Mouse (Mus musculus) mouse trophoblast stem cell (cell line): ENCODE measurements around the gene Fuk.
"Not testable (repeated sequence)": the region's sequence is repeated elsewhere in the genome, so short reads cannot be mapped to it uniquely, and the experiment has no call there.

Experiments used
- in situ Hi-C, 2 experiments: fragments of 300-500 bp; cut with MseI, MboI; formaldehyde crosslinking; loops; 2 replicates in 1 of 2; 3 replicates in 1 of 2; pipeline ENCODE4 v1.15.1; 2025

Gene Fuk

DNA sequence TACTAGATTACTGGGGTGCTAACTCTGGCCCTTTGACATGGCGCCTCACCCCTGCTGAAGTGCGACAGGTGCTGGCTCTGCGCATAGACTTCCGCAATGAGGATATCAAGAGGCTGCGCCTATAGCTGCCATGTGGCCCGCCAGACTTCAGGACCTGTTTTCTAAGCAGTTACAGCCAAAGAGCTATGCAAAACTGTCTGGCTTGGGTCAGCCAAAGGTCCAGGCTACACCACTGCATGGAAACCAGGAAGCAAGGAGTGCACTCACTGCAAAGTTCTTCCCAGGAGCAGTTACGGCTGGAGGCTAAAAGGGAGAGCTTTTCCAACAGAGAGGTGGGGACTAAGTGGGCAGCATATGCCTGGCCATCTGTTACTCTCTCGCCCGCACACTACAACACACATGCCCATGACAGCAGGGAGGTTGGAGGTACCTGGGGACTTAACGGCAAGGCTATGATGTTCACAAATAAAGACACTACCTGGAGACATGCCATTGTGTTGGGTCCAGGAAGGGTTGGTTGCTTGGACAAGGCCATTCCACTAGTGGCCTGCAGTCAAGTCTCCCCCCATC, 20.5 kb downstream of the Fuk start:
- in situ Hi-C loops, result no loop called here

GRCm38 (mm10) chr8:110877862-110878261, 24.4 kb downstream of the Fuk start:
- in situ Hi-C loops, result no loop called here

DNA sequence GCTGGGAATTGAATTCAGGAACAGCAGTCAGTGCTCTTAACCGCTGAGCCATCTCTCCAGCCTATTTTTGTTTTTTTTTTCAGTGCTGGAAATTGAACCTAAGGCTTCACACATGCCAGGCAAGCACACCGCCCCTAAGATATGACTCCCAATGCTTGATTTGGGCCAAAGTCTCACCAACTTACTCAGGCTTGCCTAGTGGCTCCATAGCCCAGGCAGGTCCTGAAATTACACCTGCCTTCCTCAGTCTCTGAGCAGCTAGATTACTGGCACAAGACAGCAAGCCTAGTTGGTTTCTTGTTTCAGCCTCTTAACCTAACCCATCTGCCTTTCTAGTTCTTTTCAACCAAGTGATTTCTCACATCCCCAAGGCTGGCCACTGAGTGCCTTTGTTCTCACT, 31.8 kb downstream of the Fuk start:
- in situ Hi-C loops, result no loop called here

DNA sequence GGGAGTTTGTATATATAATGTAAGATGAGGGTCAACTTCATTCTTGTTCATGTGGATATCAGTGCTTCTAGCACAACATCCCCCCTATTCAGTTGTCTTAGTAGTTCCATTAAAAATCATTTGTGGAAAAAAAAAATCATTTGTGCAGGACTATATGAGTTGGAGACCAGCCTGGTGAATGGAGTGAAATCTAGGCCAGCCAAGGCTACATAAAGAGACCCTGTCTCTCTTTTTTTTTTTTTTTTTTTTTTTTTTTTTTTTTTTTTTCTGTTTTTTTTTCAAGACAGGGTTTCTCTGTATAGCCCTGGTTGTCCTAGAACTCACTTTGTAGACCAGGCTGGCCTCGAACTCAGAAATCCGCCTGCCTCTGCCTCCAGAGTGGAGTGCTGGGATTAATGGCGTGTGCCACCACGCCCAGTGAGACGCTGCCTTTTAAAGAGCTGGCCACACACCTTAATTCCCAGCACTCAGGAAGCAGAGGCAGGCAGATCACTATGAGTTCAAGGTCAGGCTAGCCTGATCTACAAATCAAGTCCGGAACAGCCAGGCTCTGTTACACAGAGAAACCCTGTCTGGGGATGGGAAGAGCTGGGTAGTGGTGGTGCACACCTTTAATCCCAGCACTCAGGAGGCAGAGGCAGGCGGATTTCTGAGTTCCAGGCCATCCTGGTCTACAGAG, 40.8 kb downstream of the Fuk start:
- in situ Hi-C loops, result not testable (repeated sequence)

DNA sequence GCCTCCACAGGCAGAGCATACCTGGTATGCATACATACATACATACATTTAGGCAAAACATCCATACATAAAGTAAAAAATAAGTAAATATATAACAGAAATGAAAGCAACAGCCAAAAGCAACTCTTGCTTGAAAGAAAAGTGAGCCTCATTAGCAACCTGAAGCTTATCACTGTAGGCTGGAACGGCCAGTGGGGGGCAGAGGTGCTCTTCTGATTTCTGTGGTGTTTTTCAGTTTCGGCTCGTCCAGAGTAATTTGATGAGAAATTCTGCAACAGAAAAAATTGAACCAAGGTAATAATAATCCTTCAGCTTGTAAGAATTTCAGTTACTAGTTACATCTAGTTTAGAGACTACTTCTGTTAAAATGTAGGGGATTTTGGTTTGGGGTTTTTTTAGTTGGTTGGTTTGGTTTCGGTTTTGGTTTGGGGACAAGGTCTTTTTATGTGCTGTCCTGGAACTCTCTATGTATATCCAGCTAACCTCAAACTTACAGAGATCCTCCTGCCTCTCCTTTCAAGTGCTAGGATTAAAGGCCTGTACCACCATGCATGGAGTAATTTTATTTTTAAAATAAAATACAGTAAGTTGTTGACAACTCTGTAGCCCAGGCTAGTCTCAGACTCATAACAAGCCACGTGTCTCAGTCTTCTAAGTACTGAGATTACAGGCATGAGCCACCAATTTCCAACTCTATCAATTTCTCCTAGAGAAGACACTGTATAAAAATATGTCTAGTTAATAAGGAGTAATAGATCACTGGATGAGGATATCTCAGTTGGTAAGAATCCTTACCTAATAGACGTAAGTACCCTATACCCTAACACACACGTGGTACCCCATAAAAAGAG, 42.4 kb downstream of the Fuk start:
- in situ Hi-C loops, result loop anchor here in 1 of 2 experiments (10.0 kb wide), 1 partner anchor 105 kb away; no protein-coding TSS in a partner anchor

- in situ Hi-C loops, result loop anchor here in 1 of 2 experiments (10.0 kb wide), 1 partner anchor 102 kb away; no protein-coding TSS in a partner anchor
Observed at GRCm38 (mm10) chr8:110856760-110857461, 45.4 kb downstream of the Fuk start.

- in situ Hi-C loops, result loop anchor here in 1 of 2 experiments (10.0 kb wide), 1 partner anchor 101 kb away; no protein-coding TSS in a partner anchor
Observed at GRCm38 (mm10) chr8:110856073-110856472, 46.2 kb downstream of the Fuk start.

GRCm38 (mm10) chr8:110851186-110851585, 51.1 kb downstream of the Fuk start:
- in situ Hi-C loops, result loop anchor here in 1 of 2 experiments (10.0 kb wide), 1 partner anchor 96 kb away; no protein-coding TSS in a partner anchor

- in situ Hi-C loops, result no loop called here
Observed at GRCm38 (mm10) chr8:110847645-110848495, 54.4 kb downstream of the Fuk start.

- in situ Hi-C loops, result no loop called here
Observed at GRCm38 (mm10) chr8:110847171-110847549, 55.1 kb downstream of the Fuk start.

DNA sequence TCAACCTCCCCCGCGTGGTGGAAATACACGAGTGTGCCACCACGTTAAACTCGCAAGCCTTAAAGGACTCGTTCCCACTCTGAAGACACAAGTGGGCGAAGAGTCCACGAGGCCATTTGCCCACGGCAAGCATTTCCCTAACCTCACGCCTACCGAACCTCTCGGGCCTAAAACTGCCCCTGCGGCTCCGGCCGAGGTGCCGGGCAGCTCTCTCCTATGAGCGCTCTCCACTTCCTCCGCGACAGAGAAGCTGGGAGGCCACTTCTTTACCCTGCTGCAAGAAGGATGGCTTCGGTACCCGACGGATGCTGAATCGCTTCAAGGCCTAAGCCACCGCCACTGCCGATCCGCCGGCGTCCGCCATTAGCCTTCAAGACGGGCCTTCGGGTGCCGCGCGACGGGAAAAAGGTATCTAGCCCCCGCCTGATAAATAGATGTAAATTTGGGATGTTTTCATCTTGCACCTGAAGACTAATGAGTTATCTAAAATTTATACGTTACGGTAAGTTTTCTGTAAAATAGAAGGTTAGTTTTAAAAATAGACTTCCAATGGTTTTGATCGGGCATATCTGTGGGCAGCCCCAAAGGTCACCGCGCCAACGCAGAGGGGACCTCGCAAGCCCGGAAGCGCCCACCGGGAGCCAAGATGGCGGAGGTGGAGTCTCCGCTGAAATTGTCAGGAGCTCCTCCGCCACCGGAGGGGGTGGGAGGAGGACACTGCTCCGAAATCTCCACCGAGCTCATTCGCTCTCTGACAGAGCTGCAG, 55.7 kb downstream of the Fuk start, which contains the start of the genes Cog4 and Sf3b3:
Gene Cog4, plus strand, starts transcription at position 196 of the 766 bp plus-strand sequence.
Gene Sf3b3, minus strand, starts transcription at position 383 of the 766 bp plus-strand sequence.
- in situ Hi-C loops, result no loop called here

GRCm38 (mm10) chr8:110845821-110846404, 56.4 kb downstream of the Fuk start:
- in situ Hi-C loops, result no loop called here

DNA sequence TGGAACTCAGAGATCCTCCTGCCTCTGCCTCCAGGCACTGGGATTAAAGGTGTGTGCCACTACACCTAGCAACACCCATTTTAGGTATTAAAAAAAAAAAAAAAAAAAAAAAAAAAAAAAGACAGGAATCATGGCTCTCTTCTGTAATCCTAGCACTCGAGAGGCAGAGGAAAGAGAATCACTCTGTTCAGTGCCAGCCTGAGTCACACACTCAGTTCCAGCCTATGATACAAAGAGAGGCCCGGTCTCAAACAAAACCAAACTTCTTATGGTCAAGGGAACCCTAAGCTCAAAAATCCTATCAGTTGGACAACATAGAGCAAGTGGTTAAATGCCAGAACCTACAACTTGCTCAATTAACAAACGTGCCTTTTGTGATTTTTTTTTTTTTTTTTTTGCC, 57.3 kb downstream of the Fuk start:
- in situ Hi-C loops, result no loop called here

- in situ Hi-C loops, result no loop called here
Observed at GRCm38 (mm10) chr8:110843207-110843606, 59.1 kb downstream of the Fuk start.

GRCm38 (mm10) chr8:110842012-110842574, 60.2 kb downstream of the Fuk start:
- in situ Hi-C loops, result no loop called here
